Mouse (Mus musculus): ENCODE results near the gene Ppp1r14a.

The Ppp1r14a gene

DNA sequence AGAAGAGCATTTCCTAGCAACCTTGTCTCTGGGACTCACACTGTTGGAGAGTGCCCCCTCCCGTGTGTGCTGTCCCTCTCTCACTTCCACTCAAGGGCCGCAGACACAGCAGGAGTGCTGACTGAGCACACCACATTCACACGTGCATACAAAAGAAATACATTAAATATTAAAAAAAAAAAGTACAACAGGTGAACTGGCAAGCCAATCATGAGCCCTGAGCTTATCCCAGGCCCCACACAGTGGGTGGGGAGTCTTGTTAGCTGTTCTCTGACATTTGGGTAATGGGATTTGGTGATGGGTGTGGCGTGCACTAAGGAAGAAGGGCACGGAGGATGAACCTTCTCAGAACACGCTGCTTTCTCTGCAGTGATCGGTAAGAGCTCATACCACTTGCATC lies 13.5 kb downstream of the Ppp1r14a start:
- DNase-seq (ENCODE audit: extremely low spot score, low spot score): no peak

DNA sequence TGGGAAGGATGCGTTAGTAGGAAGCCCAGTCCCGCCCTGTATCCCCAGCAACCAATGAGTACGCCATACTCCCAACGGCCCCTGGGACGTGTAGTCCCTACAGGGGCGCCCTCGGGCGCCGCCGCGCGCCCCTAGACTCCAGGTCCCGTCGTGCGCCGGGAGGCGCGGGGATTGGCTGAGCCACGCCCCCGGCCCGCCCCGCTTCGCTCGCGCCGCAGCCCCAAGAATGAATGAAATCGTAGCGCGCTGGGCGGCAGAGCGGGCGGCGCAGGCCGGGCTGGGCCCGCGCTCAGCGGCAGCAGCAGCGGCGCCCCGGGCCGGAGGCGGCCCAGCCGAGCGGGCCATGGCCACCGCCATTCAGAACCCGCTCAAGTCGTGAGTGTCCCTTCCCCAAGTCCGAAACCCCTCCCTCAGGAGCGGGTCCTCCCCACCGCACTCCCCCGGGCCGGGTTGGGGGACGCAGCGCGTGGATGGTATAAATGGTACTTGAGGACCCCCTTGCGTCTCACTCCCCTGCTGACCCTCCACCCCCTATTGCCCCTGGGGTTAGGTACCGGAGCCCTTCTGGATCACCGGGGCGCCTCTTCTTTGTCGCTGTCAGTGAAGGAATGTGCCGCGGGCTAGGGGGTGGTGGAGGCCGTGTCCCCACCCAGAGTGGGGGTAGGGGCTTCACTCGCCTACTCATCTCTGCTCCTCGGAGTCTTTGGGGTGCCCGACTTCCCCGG lies 14.8 kb downstream of the Ppp1r14a start, which contains the start of gene Dpf1:
TSS of gene Dpf1 (plus strand) at position 214 of the 725 bp plus-strand sequence.
- peak; percentile 82 for DNase-seq (ENCODE audit: extremely low spot score, low spot score)

- DNase-seq (ENCODE audit: extremely low spot score, low spot score): peak; percentile 58
Measured at GRCm38 (mm10) chr7:29304463-29305262, 15.6 kb downstream of the Ppp1r14a start.

DNA sequence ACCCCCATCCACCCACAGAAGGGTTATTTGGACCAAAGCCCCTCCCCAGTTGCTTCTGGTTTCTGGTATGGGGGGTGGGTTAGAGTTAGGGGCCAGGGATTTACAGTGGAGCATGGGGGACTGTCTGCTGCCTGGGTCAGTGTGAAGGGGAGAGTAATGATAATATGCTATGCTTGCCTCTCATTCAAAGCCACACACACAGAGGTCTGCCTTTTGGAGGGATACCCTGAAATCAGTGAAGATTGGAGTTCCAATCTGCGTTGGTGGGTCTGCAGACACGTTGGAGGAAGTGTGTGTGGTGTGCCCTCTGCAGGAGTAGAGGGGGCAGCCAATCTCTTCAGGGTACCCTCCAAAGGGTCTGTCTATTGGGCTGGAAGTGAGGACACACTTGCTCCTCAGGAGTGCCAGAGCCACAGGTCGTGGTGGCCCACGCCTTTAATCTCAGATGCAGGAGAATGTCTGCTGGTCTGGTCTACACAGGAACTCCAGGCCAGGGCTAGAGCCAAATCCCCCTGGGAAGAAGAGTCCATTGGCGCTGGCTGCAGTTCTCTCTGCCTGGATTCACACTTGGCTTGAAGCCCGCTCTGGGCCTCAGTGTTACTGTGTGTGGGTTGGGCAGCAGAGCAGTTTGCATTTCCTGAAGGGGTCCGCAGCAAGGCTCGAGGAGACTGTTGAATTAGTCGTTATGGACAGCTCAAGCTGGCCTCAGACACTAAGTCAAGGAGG lies 16.3 kb downstream of the Ppp1r14a start:
- DNase-seq (ENCODE audit: extremely low spot score, low spot score): peak; percentile 38

DNA sequence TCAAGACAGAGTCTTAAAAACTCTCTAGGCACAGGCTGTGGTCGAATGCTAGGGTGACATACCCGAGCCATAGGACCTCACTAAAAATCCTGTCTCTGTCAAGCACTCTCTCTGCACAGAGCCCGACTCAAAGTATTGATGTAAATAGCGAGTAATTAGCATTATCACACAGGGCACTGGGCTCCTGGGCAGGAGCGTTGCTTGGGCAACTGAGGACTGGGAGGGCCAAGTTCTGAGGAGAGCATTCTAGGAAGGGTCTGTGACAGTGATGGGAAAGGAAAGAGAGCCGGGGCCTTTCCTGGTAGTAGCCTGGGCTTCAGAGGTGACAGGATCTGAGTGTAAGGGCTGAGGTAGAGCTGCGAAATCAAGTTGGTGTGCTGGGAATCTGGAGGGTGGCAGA lies 17.0 kb downstream of the Ppp1r14a start:
- DNase-seq (ENCODE audit: extremely low spot score, low spot score): no peak

DNA sequence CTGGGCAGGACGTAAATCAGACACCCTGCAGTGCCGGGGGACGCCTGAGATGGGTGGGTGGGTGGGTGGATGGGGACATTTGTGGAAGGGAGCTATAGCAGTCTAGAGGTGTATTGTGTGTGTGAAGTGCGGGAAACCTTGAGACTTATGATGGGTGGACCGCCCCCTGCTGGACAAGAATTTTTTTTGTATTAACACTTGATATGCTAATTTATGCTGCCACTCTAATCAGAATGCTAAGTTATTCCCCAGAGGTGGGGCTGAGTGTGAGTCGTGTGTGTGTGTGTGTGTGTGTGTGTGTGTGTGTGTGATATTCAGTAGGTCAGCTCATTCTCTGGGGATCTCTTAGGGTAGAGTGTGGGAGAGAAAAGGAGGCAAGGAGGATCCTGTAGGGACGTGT lies 17.5 kb downstream of the Ppp1r14a start:
- peak; percentile 54 for DNase-seq (ENCODE audit: extremely low spot score, low spot score)

- peak; percentile 91 for DNase-seq (ENCODE audit: extremely low spot score, low spot score)
Measured at GRCm38 (mm10) chr7:29307350-29308104, 18.4 kb downstream of the Ppp1r14a start.

DNA sequence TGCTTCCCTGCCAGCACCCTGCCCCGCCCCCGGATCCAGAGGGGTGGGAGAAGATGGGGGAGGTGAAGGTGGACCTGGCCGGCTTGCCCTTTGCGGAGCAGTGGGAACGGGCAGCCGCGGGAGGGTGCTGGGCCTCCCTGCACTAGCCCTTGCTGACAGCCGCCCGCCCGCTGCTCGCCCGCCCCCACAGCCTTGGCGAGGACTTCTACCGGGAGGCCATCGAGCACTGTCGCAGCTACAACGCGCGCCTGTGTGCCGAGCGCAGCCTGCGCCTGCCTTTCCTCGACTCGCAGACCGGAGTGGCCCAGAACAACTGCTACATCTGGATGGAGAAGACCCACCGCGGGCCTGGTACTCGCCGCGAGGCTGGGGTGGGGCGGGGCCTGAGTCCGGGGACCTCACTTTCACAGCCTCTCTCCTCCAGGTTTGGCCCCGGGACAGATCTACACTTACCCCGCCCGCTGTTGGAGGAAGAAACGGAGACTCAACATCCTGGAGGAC lies 20.2 kb downstream of the Ppp1r14a start:
- DNase-seq (ENCODE audit: extremely low spot score, low spot score): peak; percentile 55

DNA sequence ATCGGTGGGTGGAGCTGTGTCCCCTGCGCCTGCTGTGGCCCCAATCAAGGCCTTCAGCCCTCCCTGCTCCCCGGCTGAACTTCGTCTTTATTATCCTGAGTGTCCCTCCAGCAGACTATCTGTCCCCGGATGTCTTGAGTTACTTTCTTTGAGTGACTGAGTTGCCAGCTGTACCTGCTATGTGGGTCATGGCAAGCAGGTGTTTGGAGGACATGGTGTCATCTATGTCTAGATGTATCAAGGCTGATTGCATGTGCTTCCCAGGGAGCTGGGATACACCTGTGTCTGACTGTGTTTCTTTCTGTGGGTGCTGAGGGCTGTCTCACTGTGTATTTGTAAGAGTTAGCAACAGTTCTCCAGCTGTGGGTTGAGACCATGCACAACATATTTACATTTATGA lies 20.6 kb downstream of the Ppp1r14a start:
- no peak for DNase-seq (ENCODE audit: extremely low spot score, low spot score)

DNA sequence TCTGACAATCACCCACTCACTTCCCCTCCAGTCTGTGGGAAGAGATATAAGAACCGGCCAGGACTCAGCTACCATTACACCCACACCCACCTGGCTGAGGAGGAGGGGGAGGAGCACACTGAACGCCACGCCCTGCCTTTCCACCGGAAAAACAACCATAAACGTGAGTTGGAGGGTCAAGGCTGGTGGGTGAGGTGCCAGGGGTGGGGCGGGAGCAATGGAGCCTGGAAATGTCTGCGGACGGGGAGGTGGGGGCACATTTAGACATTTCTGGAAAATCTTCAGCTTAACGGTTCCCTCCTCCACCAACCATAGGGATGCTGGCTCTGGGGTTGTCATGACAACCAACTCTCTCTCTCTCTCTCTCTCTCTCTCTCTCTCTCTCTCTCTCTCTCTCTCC lies 23.9 kb downstream of the Ppp1r14a start:
- DNase-seq (ENCODE audit: extremely low spot score, low spot score): no peak

GRCm38 (mm10) chr7:29313572-29314261 lies 24.6 kb downstream of the Ppp1r14a start:
- no peak for DNase-seq (ENCODE audit: extremely low spot score, low spot score)

DNA sequence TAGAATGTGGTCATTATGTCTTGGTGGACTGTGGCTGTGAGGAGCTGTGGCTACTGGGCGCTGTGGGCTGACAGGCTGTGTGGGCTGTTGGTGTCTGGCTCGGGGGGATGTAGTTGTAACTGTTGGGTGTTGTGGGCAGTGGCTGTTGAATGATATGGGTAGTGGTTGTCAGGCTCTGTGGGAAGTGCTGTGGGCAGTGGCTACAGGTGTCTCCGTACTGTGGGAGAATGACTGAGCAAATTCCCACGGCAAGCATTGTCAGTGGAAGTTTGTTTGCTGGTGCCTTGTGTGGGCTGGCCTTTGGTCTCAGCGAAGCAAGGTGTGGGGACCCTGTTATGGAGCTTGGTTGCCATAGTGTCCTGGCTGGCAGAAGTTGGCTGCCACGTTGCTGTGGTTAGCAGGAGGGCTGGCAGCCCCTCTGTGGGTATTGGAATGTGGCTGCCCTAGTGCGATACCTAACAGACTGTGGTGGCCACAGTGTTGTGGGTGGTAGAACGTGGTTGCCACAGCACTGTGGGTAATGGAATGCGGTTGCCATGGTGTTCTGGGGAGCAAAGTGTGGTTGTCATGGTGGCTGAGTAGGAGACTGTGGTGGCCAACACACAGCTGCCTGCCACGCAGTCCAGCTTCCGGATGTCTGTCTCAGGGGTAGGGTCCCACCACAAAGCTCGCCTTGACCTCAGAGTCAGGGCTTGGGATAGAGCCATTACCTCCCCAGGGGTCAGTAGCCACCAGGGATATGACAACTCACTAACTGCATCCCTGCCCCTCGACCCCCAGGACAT lies 25.9 kb downstream of the Ppp1r14a start:
- peak; percentile 39 for DNase-seq (ENCODE audit: extremely low spot score, low spot score)

- no peak for DNase-seq (ENCODE audit: extremely low spot score, low spot score)
Measured at GRCm38 (mm10) chr7:29316137-29316734, 27.1 kb downstream of the Ppp1r14a start.

DNA sequence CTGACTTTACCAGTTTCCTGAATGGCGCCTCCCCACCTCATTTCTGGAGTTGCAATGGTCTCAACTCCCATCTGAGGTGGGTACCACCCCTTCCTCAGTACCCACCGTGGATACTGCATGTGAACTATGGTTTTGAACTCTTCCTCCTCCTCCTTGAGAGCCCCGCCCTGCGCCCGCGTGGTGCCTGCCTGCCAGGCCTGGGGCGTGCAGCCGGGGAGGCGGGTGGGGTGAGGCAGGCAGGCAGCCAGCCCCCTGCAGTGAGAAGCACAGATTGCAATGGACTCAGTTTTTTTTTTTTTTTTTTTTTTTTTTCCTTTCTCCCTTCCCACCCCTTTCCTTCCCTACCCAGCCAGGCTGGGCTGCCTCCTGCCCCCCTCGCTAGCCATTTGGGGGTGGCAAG lies 27.9 kb downstream of the Ppp1r14a start:
- DNase-seq (ENCODE audit: extremely low spot score, low spot score): peak; percentile 61

DNA sequence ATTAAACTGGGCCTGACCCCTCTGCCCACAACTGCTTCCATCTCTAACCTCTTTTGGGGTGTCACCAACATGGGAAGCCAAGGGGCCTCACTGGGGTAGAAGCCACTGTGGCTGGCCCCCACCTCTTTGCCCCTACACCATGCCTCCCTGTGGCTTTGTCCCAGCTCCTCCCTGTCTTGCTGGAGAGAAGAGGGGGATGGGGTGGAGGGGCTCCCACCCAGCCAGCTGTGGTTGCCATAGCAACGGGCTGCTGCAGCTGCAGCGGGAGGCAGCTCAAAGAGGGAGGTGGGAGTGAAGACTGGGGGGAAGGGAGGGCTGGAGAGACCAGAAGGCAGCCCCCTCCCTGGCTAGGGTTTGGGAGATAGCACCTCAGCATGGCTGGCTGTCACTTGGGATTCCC lies 28.4 kb downstream of the Ppp1r14a start:
- peak; percentile 87 for DNase-seq (ENCODE audit: extremely low spot score, low spot score)

DNA sequence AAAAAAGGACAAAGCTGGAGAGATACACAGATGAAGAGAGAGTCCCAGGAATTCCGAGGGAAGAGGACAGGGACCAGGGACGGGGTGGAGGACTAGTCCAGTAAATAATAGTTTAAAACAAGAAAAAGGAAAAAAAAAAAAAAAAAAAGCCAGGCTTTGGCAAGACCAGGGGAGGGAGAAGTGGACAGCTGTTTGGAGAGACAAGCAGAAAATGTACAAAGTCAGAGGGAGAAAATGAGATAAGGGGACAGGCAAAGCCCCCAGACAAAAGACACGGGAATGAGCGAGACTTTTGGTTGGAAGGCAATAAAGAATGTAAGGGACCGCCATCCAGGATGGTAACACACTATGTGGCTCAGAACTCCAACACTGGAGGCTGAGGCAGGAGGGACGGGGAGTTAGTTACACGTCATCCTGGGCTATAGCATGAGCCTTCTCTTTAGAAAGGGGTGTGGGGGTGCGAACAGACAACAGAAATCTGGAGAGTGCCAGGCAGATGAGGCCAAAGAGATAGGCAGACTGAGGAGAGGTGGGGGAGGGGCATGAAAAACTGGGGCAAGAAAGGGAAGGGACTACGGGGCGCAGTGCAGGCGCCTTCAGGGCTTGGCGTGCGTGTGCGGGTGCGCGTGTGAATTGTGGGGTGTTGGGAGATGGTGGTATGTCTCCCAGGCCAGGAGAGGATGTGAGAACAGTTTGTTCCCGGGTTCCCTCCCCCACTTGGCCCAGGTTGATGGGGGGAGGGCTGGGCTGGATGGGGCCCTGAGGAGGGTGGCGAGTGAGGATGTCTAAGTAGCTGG lies 29.2 kb downstream of the Ppp1r14a start:
- peak; percentile 45 for DNase-seq (ENCODE audit: extremely low spot score, low spot score)

DNA sequence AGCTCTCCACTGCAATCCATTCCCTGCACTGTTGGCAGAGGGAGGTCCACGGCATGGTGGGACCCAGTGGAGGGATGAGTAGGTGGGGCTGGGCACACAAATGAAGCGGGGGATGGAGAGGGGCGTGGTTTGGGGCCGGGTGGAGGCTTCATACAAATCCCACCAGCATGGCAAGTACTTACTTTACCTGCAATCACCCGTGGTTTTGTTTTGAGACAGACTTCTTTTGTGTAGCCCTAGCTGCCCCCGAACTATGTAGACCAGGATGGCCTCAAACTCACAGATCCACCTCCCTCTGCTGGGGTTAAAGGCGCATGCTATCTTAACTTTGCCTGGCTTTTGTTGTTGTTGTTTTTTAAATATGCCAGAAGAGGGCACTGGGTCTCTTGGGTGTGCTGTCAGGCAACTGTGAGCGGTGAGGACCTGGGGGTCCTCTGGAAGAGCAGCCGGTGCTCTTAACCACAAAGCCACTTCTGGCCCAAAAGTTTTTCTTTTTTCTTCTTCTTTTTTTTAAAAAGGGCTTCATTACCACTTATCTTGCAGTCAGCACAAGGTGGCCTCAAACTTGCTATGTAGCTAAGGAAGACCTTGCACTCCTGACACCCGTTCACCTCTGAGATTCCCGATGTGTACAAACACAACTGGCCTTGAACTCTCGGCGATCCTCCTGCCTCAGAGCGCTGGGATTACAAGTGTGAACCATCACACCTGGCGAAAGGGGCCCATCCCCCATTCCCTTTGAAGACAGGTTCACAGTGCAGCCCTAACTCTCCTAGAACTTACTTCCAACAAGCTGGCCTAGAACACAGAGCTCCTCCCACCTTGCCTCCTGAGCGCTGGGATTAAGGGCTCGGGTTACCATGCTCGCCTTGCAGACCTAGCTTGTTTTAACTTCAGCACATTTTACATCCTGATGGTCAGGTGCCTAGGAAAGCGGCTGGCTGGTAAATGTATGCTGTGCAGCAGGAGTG lies 30.5 kb downstream of the Ppp1r14a start:
- DNase-seq (ENCODE audit: extremely low spot score, low spot score): peak; percentile 40

Measured in neural tube, embryonic 10.5 days (tissue).